Mouse (Mus musculus): ENCODE measurements at regions not wholly inside any gene's neighbourhood (a gene's known extent, or its start where the extent isn't known, plus 50 kb on each side); places are given as distances from the start of the nearest gene placed in this dataset.
A peak's percentile ranks its signal among the peaks of the same experiment; 100 is the strongest.

GRCm38 (mm10) chr7:135767493-135767892 is 51.3 kb upstream of the Mki67 start:
- no peak for DNase-seq

GRCm38 (mm10) chr7:135768064-135768463 is 51.9 kb upstream of the Mki67 start:
- DNase-seq = no peak

- DNase-seq = peak; percentile 90
These were observed 52.4 kb upstream of the Mki67 start for GRCm38 (mm10) chr7:135768592-135768991.

GRCm38 (mm10) chr7:135769082-135769673 is 53.0 kb upstream of the Mki67 start:
- DNase-seq = no peak

GRCm38 (mm10) chr7:135770051-135770450 is 53.9 kb upstream of the Mki67 start:
- no peak for DNase-seq

GRCm38 (mm10) chr7:135775832-135776433 is 59.8 kb upstream of the Mki67 start:
- no peak for DNase-seq

- DNase-seq = no peak
These were observed 74.0 kb upstream of the Mki67 start for GRCm38 (mm10) chr7:135790167-135790566.

GRCm38 (mm10) chr7:135790978-135791377 is 74.8 kb upstream of the Mki67 start:
- DNase-seq = peak; percentile 72

GRCm38 (mm10) chr7:135791953-135792690 is 76.0 kb upstream of the Mki67 start:
- DNase-seq = no peak

- peak; percentile 57 for DNase-seq
These were observed 76.8 kb upstream of the Mki67 start for GRCm38 (mm10) chr7:135792918-135793317.

- no peak for DNase-seq
These were observed 78.1 kb upstream of the Mki67 start for GRCm38 (mm10) chr7:135794238-135794637.

- no peak for DNase-seq
These were observed 78.5 kb upstream of the Mki67 start for GRCm38 (mm10) chr7:135794679-135795078.

- no peak for DNase-seq
These were observed 82.3 kb upstream of the Mki67 start for GRCm38 (mm10) chr7:135798441-135798840.

- DNase-seq = no peak
These were observed 86.5 kb upstream of the Mki67 start for GRCm38 (mm10) chr7:135802598-135803121.

- DNase-seq = no peak
These were observed 88.6 kb upstream of the Mki67 start for GRCm38 (mm10) chr7:135804730-135805129.

GRCm38 (mm10) chr7:135806139-135806538 is 90.0 kb upstream of the Mki67 start:
- no peak for DNase-seq

- no peak for DNase-seq
These were observed 90.5 kb upstream of the Mki67 start for GRCm38 (mm10) chr7:135806673-135807072.

- DNase-seq = no peak
These were observed 93.0 kb upstream of the Mki67 start for GRCm38 (mm10) chr7:135809167-135809566.

GRCm38 (mm10) chr7:135809751-135810379 is 93.7 kb upstream of the Mki67 start:
- DNase-seq = no peak

GRCm38 (mm10) chr7:135810971-135811370 is 94.8 kb upstream of the Mki67 start:
- no peak for DNase-seq

- DNase-seq = no peak
These were observed 97.5 kb upstream of the Mki67 start for GRCm38 (mm10) chr7:135813616-135814015.

- no peak for DNase-seq
These were observed 100.0 kb upstream of the Mki67 start for GRCm38 (mm10) chr7:135816191-135816590.

- no peak for DNase-seq
These were observed 101.7 kb upstream of the Mki67 start for GRCm38 (mm10) chr7:135817868-135818267.

Measured in retina, postnatal 1 day (tissue).